Mouse (Mus musculus): Measurements from ENCODE around the gene Cenpv. TPM values are rescaled to one million over a fixed set of nuclear protein-coding genes. Genes with fewer than 3 reads are reported as not detected.
A peak's percentile ranks its signal among the peaks of the same experiment; 100 is the strongest.
"Not testable (repeated sequence)": the region's sequence is repeated elsewhere in the genome, so short reads cannot be mapped to it uniquely, and the experiment has no call there.

Gene Cenpv
- total RNA-seq, 2 experiments from 2014 or later = 13.9 to 21.8 TPM

GRCm38 (mm10) chr11:62511444-62512202, 27.4 kb downstream of the Cenpv start:
- no peak for DNase-seq
- intact Hi-C loops (cut with DNase I) = no loop called here

GRCm38 (mm10) chr11:62510956-62511355, 28.1 kb downstream of the Cenpv start:
- intact Hi-C loops (cut with DNase I) = no loop called here
- no peak for DNase-seq

- no peak for DNase-seq
- intact Hi-C loops (cut with DNase I) = no loop called here
Observed at GRCm38 (mm10) chr11:62509571-62509970, 29.5 kb downstream of the Cenpv start.

- DNase-seq; intact Hi-C loops (cut with DNase I): not testable (repeated sequence)
Observed at GRCm38 (mm10) chr11:62508816-62509215, 30.2 kb downstream of the Cenpv start.

DNA sequence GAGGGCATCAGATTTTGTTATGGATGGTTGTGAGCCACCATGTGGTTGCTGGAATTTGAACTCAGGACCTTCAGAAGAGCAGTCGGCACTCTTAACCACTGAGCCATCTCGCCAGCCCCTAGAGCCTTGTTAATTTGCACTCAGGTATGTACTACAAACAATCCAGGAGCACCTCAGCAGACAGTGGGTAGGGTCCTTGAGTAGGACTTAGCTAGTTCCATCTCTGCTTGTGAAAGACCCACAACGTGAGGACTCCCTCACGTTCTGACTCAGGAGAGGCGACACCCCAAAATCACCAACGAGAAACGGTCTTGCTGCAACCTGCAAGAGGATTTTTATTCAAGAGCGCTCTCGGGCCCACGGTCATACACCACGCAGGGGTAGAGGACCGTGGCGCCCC, 30.7 kb downstream of the Cenpv start:
- intact Hi-C loops (cut with DNase I); DNase-seq: not testable (repeated sequence)

GRCm38 (mm10) chr11:62507683-62508082, 31.4 kb downstream of the Cenpv start:
- intact Hi-C loops (cut with DNase I) = no loop called here
- DNase-seq = no peak

GRCm38 (mm10) chr11:62500529-62500928, 38.5 kb downstream of the Cenpv start:
- DNase-seq = no peak
- intact Hi-C loops (cut with DNase I) = no loop called here

DNA sequence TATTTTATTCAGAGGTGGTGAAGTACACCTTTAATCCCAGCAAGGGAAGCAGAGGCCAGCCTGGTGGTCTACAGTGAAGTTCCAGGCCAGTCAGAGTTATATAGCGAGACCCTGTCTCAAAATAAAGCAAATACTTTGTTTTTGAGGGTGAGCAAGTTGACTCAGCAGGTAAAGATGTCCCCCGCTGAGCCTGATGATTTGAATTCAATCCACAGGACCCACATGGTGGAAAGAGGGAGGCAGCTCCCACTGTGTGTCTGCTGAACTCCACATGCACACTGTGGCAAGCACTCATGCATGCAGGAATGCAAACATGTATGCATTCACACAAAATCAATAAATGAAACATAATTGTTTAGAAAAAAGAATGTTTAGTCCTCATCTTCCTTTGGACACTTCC, 40.3 kb downstream of the Cenpv start:
- no peak for DNase-seq
- intact Hi-C loops (cut with DNase I) = loop anchor here (5.0 kb wide), 1 partner anchor 102 kb away; no protein-coding TSS in a partner anchor

GRCm38 (mm10) chr11:62497181-62497580, 41.9 kb downstream of the Cenpv start:
- DNase-seq = no peak
- intact Hi-C loops (cut with DNase I) = loop anchor here (5.0 kb wide), 1 partner anchor 100 kb away; no protein-coding TSS in a partner anchor

DNA sequence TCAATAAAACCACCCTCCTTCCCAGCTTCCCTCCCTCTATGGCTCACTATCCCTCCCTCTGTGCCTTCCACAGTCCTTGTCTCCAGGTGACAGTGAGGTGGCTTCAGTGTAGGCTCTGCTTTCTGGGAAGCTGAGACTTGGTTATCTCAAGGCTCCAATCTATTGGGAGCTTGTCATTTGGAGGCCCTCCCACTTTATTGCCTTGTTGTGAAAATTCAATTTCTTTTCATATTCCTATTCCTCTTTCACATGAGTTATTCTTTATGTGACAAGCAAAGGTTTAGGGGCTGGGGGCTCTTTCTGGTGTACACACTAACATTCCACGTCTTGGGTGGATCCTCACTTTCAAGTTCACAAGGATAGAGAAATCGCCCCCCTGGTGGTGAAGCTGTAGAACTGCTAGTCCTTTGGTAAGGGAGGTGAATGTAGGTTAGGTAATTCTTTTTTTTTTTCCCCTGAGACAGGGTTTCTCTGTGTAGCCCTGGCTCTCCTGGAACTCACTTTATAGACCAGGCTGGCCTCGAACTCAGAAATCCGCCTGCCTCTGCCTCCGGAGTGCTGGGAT, 42.8 kb downstream of the Cenpv start:
- no peak for DNase-seq
- intact Hi-C loops (cut with DNase I) = loop anchor here (5.0 kb wide), 1 partner anchor 99 kb away; no protein-coding TSS in a partner anchor

DNA sequence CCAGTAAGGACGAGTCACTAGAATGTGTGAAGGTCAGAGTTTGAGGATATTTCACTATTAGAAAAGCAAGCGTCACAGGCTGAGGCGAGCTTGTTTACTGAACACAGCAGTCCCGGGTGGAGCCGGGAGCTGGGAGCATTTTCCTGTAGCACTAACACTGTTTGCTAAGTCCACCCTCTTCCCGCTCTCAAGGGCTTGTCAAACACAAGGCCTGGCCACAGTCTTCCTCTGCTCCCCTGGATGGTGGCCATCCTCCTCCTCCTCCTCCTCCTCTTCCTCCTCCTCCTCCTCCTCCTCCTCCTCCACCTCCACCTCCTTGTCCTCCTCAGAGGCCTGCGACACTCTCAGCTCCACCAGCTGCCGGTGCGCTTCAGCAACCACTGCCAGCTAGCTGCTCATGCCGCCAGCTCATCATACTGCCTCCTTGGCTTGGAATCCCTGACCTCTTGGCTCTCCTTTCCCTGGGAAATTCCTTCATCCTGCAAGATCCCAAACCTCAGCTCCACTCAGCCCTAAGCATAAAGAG, 43.7 kb downstream of the Cenpv start:
- DNase-seq = peak in 1 of 2 experiments; percentile 25
- intact Hi-C loops (cut with DNase I) = loop anchor here (5.0 kb wide), 1 partner anchor 98 kb away; no protein-coding TSS in a partner anchor

DNA sequence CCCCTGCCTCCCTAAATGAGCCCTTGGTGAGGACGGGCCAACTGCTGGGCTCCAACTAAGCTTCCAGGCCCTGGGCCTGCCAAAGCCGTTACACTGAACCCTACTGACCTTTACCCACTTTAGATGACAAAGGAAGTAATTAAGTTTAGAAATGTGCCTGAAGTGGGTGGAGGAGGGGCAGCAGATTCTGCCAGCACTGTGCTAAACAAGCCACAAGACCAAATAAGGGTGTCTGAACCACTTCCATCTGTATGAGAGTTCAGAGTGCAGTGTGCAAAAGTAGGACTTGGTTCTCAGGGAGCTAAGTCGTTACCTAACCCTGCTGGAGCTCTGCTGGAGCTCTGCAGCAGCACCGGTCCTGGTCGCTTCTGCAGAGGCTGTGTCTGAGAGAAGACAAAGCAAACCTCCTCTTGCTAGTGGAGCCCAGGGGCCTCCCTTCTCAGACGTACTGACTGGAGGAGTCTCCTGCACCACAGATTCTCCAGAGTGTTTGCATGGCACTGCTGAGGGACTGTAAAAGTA, 44.2 kb downstream of the Cenpv start:
- intact Hi-C loops (cut with DNase I) = loop anchor here (5.0 kb wide), 1 partner anchor 98 kb away; no protein-coding TSS in a partner anchor

GRCm38 (mm10) chr11:62493701-62494100, 45.4 kb downstream of the Cenpv start:
- DNase-seq = no peak
- intact Hi-C loops (cut with DNase I) = no loop called here

More for the DNA sequence above, 44.2 kb downstream of the Cenpv start:
- DNase-seq = peak in 1 of 2 experiments; percentile 42

DNA sequence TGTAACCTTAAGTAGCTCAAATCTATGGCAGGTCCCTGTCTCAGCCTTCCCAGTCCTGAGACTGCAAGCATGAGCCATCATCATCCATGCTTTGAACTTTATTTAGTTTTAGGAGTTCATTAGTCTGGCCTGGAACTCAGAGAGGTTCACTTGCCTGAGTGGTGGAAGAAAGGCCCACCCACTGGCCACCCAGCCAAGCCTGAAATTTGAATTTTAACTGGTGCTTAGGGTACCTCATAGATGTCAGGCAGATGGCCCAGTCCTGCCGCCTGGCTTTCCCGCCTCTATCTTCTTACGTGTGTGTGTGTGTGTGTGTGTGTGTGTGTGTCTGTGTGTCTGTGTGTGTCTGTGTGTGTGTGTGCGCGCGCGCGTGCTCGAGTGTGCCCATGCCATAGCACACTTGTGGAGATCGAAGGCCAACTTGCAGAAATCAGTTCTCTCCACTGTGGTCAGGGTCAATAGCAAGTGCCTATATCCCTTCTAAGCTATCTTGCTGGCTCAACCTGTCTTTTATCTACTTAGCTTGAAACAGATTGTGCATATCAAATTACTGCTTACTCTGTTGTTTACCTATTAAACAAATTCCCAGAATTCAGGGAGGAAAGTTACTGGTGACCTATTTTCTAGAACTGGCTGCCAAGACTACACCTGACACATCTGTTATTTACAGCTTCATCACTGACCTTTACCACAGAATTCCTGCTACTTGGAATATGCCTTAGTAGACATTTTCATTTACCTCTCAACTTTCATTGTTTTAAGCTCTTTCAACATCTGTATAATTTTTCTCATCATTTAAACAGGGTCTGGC, 51.3 kb downstream of the Cenpv start:
- intact Hi-C loops (cut with DNase I) = no loop called here
- DNase-seq = no peak

DNA sequence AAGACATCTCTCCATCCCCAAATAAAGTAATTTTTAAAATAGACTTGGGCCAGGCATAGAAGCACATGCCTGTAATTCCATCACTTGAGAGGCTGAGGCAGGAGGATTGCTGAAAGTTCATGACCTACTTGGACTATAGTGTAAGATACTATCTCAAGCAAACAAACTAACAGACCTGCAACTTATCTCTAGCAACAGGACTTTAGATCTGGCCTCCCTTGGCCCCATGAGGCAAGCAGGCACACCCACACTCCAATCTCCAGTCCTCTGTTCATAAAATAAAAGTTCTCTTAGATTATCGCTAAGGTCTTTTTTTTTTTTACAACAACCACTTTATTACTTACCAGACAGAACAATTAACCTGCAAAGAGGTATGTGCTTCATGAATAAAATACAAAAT, 52.1 kb downstream of the Cenpv start:
- no peak for DNase-seq
- intact Hi-C loops (cut with DNase I) = no loop called here

DNA sequence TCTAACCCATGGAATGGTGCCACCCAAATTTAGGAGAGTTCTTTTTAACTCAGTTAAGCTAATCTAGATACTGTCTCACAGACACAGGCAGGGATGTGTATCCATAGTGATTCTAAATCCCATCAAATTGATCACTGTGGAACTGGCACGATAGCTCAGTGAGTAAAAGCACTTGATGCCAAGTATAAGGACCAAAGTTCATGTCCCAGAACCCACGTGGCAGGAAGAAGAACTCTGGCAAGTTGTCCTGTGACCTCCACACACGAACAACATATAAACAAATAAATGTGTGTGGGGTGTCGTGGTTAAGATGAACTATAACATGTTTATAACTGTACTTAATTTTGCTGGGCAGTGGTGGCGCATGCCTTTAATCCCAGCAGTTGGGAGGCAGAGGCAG, 59.5 kb downstream of the Cenpv start:
- intact Hi-C loops (cut with DNase I) = no loop called here

DNA sequence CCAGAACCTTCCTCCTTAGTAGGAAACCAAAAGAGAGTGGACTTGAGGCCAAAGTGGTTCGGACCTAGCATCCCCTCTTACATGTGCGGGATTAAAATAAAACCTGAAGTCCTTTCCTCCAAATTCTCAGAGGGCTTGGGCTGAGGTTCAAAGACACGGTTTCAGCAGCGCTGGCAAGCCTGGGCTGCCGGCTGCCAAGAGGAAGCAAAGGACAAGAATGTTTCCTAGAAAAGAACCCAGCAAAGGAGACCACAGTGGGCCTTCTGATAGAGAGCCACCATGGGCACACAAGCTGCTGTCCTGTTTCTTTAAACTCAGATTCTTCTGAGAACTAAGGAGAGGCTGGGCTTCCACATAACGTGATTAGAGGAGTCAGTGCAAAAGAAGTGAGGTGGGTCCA, 60.1 kb downstream of the Cenpv start:
- intact Hi-C loops (cut with DNase I) = no loop called here
- no peak for DNase-seq

More for the DNA sequence above, 59.5 kb downstream of the Cenpv start:
- DNase-seq = no peak

- DNase-seq = no peak
- intact Hi-C loops (cut with DNase I) = no loop called here
Observed at GRCm38 (mm10) chr11:62476156-62476555, 62.9 kb downstream of the Cenpv start.

Data from gastrocnemius, postnatal 36 days (tissue).